Mouse (Mus musculus): ENCODE data around the gene Cabin1.

Cabin1 gene

GRCm38 (mm10) chr10:75767756-75768155 lies 3.6 kb upstream of the Cabin1 start:
- peak; percentile 51 for DNase-seq (ENCODE audit: low read depth, low spot score)

- no peak for DNase-seq (ENCODE audit: low read depth, low spot score)
Observed at GRCm38 (mm10) chr10:75766856-75767255, 2.7 kb upstream of the Cabin1 start.

GRCm38 (mm10) chr10:75764519-75765473 lies 655 bp upstream of the Cabin1 start:
- DNase-seq (ENCODE audit: low read depth, low spot score), result peak; percentile 93

DNA sequence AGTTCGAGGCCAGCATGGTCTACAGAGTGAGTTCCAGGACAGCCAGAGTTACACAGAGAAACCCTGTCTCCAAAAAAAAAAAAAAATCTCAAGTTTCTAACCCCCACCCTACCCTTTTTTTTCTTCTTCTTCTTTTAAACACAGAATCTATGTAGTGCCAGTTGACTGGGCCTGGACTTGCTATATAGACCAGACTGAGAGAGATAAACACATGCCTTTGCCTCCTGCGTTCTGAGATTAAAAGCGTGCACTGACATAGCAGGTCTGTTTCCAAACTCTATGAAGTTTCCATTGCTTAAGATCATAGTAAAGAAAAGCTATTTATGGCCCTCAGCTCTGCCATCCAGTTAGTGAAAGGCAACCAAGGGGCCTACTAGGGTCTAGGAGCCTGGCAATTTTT lies 1.7 kb downstream of the Cabin1 start:
- no peak for DNase-seq (ENCODE audit: low read depth, low spot score)

GRCm38 (mm10) chr10:75760311-75760710 lies 3.8 kb downstream of the Cabin1 start:
- DNase-seq (ENCODE audit: low read depth, low spot score), result peak; percentile 69

DNA sequence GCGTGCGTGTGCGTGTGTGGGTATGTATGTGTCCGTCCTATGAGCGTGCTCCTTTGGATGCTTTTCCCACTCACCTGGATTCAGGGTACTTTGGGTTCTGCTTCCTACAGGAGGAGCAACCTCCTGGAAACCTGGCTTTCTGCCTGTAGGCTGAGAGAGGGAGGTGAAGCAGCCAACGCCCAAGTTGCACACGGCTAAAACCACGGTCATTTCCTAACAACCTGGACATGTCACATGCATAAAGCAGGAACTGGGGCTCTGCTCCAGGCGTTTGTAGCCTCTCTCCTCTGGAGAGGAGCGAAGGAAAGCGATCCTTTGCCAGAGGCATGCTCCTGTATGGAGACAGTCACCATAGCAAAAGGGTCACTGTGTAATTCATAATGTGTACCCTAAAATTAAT lies 7.4 kb downstream of the Cabin1 start:
- no peak for DNase-seq (ENCODE audit: low read depth, low spot score)

DNA sequence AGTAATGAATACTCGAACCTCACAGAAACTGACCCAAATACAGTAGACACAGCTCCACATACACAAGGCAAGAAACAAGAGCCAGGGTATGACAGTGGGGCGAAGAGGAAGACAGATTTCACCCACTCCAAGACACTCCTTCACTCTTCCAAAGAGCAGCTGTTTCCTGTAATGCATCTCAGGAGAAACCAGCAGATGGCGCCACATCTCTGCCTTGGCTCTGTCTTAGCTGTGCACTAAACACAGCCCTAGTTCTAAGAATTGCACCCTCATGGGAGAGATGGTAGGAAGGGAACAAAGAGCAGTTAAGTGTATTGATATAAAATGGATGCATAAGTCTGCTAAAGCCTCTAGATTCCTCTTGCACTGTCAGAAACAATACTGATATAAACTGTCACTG lies 20.1 kb downstream of the Cabin1 start:
- DNase-seq (ENCODE audit: low read depth, low spot score), result peak; percentile 71

DNA sequence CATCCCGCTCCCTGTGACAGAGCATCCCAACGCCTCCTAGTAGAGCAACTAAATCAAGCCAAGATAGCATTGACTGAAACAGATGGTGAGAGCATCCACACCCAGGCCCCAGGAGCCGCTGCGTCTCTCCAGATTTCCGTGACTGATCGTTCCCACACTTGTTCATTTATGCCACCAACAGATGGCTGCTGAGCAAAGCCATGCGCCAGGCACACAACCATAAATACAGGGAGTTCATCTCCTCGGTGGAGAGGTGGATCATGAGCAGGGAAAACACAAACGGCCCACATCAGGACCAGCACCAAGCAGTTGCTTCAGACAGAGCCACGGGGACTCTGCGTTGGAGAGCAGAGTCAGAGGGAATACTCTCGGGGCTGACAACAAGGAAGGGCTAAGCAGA lies 20.8 kb downstream of the Cabin1 start:
- no peak for DNase-seq (ENCODE audit: low read depth, low spot score)

DNA sequence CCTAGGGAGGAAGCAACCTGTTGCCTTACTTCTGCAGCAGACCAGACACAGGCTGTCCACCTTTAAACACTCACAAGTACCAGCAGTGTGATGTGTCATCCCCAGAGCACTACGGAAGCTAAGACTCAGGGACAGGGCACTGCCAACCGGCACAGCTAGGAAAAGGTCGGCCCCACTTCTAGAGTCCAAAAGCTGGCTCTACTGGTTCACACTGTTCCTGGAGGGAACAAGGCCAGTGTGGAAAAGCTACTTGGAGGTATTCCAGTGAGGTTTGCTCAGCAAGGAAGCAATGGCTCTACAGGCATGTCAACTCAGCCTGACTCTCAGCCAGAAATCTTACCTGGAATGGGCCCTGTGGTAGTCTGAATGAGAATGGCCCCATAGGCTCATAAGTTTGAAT lies 23.3 kb downstream of the Cabin1 start:
- DNase-seq (ENCODE audit: low read depth, low spot score), result no peak

DNA sequence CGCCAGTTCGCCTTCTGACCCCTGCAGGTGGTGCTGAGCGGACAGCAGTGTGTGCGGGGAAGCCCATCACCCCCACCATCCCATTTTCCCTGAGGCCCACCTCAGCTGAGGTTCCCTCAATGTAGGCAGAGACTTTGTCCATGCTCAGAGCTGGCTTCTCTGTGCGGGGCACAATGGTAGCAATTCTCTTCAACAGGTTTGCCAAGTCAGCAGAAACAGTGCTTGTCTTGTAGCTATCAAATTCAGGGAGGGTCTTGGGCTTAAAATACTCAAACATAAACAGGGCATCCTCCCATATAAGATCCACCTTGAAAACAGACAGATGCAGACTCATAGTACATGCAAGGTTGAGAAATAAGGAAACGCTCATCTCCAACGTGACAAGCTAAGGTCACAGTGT lies 38.7 kb downstream of the Cabin1 start:
- DNase-seq (ENCODE audit: low read depth, low spot score), result no peak

- DNase-seq (ENCODE audit: low read depth, low spot score), result no peak
Observed at GRCm38 (mm10) chr10:75720215-75720614, 43.9 kb downstream of the Cabin1 start.

DNA sequence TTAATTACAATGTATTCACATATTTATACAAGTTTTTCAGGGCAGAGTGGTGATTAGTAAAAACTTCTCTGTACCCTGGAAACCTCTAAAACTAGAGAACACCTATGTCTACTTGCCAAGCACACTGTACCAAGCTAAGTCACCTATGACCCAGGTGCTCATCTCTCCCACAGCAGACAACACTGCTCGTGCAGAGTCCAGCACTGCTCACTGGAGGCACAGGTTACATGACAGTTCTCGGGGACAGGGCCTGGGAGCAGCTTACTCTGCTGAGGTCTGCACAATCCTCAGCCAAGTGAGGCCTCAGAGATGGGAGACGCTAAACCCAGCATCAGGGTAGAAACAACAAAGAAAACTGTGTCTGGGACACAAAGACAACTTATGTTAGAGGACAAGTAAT lies 49.3 kb downstream of the Cabin1 start:
- DNase-seq (ENCODE audit: low read depth, low spot score), result no peak

GRCm38 (mm10) chr10:75713026-75713425 lies 51.1 kb downstream of the Cabin1 start:
- no peak for DNase-seq (ENCODE audit: low read depth, low spot score)

GRCm38 (mm10) chr10:75710210-75710609 lies 53.9 kb downstream of the Cabin1 start:
- no peak for DNase-seq (ENCODE audit: low read depth, low spot score)

DNA sequence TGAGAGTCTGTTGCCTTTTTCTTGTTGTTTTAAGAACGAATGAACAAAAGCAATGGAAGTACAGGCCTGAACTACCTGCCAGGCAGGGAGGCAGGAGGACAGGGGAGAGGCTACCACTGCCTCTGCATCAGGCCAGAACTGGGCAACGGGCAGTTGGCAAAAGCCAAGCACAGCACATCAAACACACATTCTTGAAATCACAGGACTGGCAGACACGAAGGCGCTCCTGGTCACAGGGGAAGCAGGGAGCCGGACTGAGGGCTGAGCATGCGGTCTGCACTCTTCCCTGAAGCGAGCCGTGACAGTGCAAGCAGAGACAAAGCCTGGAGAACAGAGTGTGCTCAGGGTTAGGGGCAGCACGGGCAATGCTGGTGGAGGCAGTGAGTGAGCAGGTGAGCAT lies 54.9 kb downstream of the Cabin1 start:
- DNase-seq (ENCODE audit: low read depth, low spot score), result no peak

DNA sequence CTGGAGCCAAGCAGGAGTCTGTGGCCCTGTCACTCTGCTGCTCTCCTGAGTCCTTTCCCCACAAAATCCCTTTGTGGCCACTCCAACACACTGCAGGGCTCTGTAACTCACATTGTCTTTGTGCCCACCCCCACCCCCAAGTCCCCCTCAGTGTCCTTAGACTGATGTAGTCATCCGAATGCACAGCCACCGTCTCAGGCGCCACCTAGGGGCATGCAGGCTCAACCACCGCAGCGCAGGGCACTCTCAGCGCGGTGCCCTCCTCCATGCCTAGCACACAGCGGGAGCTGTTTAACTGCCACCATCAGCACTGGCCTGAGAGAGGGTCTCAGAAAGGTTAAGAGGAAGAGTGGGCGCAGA lies 55.5 kb downstream of the Cabin1 start:
- peak; percentile 22 for DNase-seq (ENCODE audit: low read depth, low spot score)

- DNase-seq (ENCODE audit: low read depth, low spot score), result no peak
Observed at GRCm38 (mm10) chr10:75707901-75708632, 56.1 kb downstream of the Cabin1 start.

DNA sequence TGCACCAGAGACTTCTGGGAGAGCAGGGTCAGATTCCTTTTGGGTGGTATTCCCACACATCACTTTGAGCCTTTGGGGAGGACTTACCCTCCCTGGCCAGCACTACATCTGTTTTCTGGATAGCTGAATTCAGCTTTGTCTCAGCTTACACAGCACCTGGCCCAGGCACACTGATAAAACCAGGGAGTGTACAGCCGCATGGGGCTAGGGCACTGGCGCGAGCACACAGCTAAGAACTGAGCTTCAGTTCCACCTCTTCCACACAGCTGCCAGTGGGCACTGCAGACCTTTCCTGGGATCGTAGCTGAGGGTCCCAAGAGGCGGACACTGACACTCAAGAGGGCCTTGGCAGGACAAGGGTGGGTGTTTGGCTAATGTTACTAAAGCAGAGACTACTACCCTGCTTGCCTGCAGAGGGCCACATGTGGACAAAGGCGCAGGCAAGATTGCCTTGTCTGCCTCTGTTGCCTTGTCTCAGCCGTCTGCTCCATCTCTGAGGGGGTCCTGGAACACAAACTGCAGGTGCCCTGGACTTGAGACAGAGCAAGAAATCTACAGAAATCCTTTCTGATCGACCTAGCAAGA lies 57.4 kb downstream of the Cabin1 start:
- DNase-seq (ENCODE audit: low read depth, low spot score), result no peak

DNA sequence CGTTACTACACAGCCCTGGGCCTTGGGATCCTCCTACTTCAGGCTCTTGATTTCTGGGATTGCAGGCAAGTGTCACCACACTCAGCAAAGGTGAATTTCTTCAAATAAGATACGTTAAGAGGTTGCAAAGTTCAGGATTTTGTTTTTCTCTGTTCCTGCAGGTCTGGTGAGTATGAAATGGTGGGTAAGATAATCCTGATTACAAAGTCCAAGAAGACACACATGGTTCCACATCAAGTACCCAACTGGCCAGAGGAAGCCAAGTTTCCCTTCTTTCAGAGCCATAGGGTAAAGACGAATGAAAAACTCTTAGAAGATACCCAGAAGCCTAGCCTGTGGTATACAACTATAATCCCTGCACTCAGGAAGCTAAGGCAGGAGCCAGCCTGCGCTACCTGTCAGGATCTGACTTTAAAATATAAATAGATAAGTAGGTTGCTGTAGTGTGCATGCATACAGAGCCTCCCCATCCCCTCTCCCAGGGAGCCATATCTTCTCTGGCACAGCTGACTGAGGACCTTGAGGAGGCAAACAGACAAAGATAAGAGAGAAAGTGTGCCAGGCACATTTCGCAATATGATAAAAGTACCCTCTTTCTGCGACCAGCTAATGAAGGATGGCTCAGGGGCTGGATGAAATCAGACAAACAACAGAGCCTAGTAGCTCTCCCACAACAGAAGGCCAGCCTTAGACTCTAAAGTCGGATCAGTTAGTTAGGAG lies 58.3 kb downstream of the Cabin1 start:
- DNase-seq (ENCODE audit: low read depth, low spot score), result no peak

DNA sequence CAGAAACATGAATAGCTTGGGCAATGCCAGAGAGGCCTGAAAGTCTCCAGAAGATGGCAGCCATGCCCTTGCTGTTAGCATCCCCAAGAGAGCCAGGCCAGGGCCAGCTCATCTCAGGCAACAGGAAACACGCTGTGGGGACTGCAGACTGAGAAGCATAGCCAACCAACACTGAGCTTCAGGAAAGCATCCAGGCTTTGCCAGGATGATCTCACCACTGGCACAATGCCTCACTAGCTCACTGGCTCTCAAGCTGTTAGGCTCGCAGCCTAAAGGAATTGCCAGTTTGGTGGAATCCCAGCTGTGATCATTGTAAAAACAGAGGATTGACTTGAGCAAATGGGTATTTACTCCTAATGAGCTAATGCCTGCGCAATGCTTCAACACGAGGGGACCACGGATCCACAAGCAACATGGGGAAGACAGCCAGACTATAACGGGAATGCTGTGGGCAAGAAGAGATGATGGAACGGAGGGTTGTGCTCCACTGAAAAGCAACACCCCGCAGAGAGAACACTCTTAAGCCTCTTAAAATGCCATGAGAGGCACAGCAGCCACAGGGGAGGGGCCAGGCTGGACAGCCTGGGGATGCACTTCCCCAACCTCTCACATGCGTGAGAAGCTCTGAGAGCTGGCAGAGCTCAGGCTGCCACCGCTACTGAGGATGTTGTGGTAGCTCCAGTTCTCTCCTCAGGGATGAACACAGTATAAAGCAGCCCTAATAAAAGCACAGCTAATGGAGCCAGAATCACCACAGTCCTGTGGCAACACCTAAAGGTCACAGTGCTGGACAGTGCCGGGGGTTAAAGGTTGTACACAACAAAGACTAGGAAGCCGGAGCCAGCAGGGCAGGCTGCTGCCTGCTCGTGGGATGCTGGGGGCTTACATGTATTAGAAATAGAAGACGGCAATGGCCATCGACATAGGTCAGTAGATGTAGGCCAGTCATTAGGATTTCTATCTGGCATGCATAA lies 59.6 kb downstream of the Cabin1 start:
- no peak for DNase-seq (ENCODE audit: low read depth, low spot score)

- DNase-seq (ENCODE audit: low read depth, low spot score), result peak; percentile 12
Observed at GRCm38 (mm10) chr10:75703504-75703903, 60.6 kb downstream of the Cabin1 start.
